Mouse (Mus musculus) cerebellum, adult (tissue): ENCODE measurements around the gene Daam1.
"Not testable (repeated sequence)": the region's sequence is repeated elsewhere in the genome, so short reads cannot be mapped to it uniquely, and the experiment has no call there.

ENCODE experiments used
- ATAC-seq: cut with Nextera tagmentation; 2 replicates; pipeline ENCODE4 v1.9.2; 2017; ENCODE audit warnings: mild to moderate bottlenecking, moderate library complexity, mixed read lengths; ENCODE audit not compliant: insufficient number of reproducible peaks, low FRiP score, low TSS enrichment

Gene Daam1

GRCm38 (mm10) chr12:71832225-71832624 is 1.3 kb downstream of the Daam1 start:
- ATAC-seq: no peak

- ATAC-seq: no peak
Observed at GRCm38 (mm10) chr12:71834041-71834440, 3.2 kb downstream of the Daam1 start.

- ATAC-seq: no peak
Observed at GRCm38 (mm10) chr12:71835966-71836668, 5.2 kb downstream of the Daam1 start.

GRCm38 (mm10) chr12:71836776-71837175 is 5.9 kb downstream of the Daam1 start:
- no peak for ATAC-seq

GRCm38 (mm10) chr12:71837576-71837975 is 6.7 kb downstream of the Daam1 start:
- ATAC-seq: no peak

- no peak for ATAC-seq
Observed at GRCm38 (mm10) chr12:71838230-71838629, 7.4 kb downstream of the Daam1 start.

- ATAC-seq: no peak
Observed at GRCm38 (mm10) chr12:71839653-71840052, 8.8 kb downstream of the Daam1 start.

GRCm38 (mm10) chr12:71840430-71841186 is 9.7 kb downstream of the Daam1 start:
- no peak for ATAC-seq

GRCm38 (mm10) chr12:71842006-71842405 is 11.1 kb downstream of the Daam1 start:
- no peak for ATAC-seq

GRCm38 (mm10) chr12:71842588-71842987 is 11.7 kb downstream of the Daam1 start:
- ATAC-seq: no peak

GRCm38 (mm10) chr12:71845486-71845885 is 14.6 kb downstream of the Daam1 start:
- no peak for ATAC-seq

GRCm38 (mm10) chr12:71846416-71846815 is 15.5 kb downstream of the Daam1 start:
- ATAC-seq: not testable (repeated sequence)

GRCm38 (mm10) chr12:71847024-71847423 is 16.1 kb downstream of the Daam1 start:
- not testable (repeated sequence) for ATAC-seq

GRCm38 (mm10) chr12:71847617-71848016 is 16.7 kb downstream of the Daam1 start:
- ATAC-seq: no peak

GRCm38 (mm10) chr12:71848037-71848776 is 17.3 kb downstream of the Daam1 start:
- ATAC-seq: no peak

- ATAC-seq: no peak
Observed at GRCm38 (mm10) chr12:71849051-71849450, 18.2 kb downstream of the Daam1 start.

GRCm38 (mm10) chr12:71850135-71850534 is 19.3 kb downstream of the Daam1 start:
- no peak for ATAC-seq

GRCm38 (mm10) chr12:71852678-71853077 is 21.8 kb downstream of the Daam1 start:
- no peak for ATAC-seq

- ATAC-seq: no peak
Observed at GRCm38 (mm10) chr12:71853694-71854093, 22.8 kb downstream of the Daam1 start.

GRCm38 (mm10) chr12:71854191-71854590 is 23.3 kb downstream of the Daam1 start:
- no peak for ATAC-seq
